Mouse (Mus musculus) CH12.LX (cell line): ENCODE data around the gene Wdr24. TPM values are rescaled to one million over a fixed set of nuclear protein-coding genes. Genes with fewer than 3 reads are reported as not detected.
A peak's percentile ranks its signal among the peaks of the same experiment; 100 is the strongest.

ENCODE experiments used
- DNase-seq: peaks from one replicate; pipeline ENCODE4 v3.0.0-alpha.2; 2013; ENCODE audit errors: extremely low read depth
- H3K27ac ChIP-seq: 2 replicates; pipeline ENCODE4 v1.5.1; 2012; ENCODE audit warnings: low read depth, mild to moderate bottlenecking, control low read depth, moderate library complexity; ENCODE audit not compliant: insufficient read depth
- H3K27me3 ChIP-seq: replicated peaks from 2 replicates; pipeline ENCODE3; 2012; ENCODE audit warnings: inconsistent platforms
- H3K36me3 ChIP-seq, 2 experiments: replicated peaks in 1 of 2; 2 replicates each; pipeline versions ENCODE3 to v1.6.1; 2012; ENCODE audit warnings: inconsistent platforms in 1 of 2, low read length in 1 of 2, mild to moderate bottlenecking in 1 of 2, mixed read lengths in 1 of 2, moderate library complexity in 1 of 2; ENCODE audit not compliant: control insufficient read depth in 1 of 2, insufficient read depth in 1 of 2
- H3K4me1 ChIP-seq, 2 experiments: 2 replicates each; pipeline ENCODE4 v1.6.1; 2012; ENCODE audit warnings: inconsistent platforms in 1 of 2, moderate library complexity in 1 of 2; ENCODE audit not compliant: insufficient read depth in 2 of 2, control insufficient read depth in 1 of 2
- H3K4me2 ChIP-seq: 2 replicates; pipeline ENCODE4 v1.6.1; 2012; ENCODE audit warnings: low read depth, mild to moderate bottlenecking, control low read depth; ENCODE audit not compliant: poor library complexity, insufficient read depth, severe bottlenecking
- H3K4me3 ChIP-seq, 3 experiments: fragments of 150-350 bp in 1 of 3; sonication (generic) in 1 of 3; replicated peaks in 1 of 3; 2 replicates each; pipeline versions ENCODE3 to v1.5.1; 2011 to 2012; ENCODE audit warnings: low read depth in 2 of 3, low read length in 2 of 3, mild to moderate bottlenecking in 2 of 3, moderate library complexity in 2 of 3, control low read depth in 1 of 3, improper control_type of control experiment in 1 of 3, inconsistent platforms in 1 of 3, mixed read lengths in 1 of 3; ENCODE audit not compliant: poor library complexity in 1 of 3
- H3K79me2 ChIP-seq: replicated peaks from 2 replicates; pipeline ENCODE4 v1.6.1; 2012; ENCODE audit warnings: mild to moderate bottlenecking, moderate library complexity; ENCODE audit not compliant: control insufficient read depth, poor library complexity, insufficient read depth, severe bottlenecking; ENCODE audit errors: extremely low read depth
- H3K9ac ChIP-seq: 2 replicates; pipeline ENCODE4 v1.6.1; 2012; ENCODE audit warnings: low read depth, mild to moderate bottlenecking, control low read depth, moderate library complexity; ENCODE audit not compliant: insufficient read depth
- H3K9me3 ChIP-seq: replicated peaks from 2 replicates; pipeline ENCODE3; 2012; ENCODE audit warnings: low read length, inconsistent platforms, mixed read lengths
- CHD2 ChIP-seq: IDR thresholded peaks from 2 replicates; pipeline ENCODE4 v1.6.1; 2011; ENCODE audit warnings: low read length, improper control_type of control experiment
- ELF1 ChIP-seq: IDR thresholded peaks from 2 replicates; pipeline ENCODE4 v1.6.1; 2014; ENCODE audit warnings: low read depth, mild to moderate bottlenecking, inconsistent platforms, low read length, improper control_type of control experiment
- ETS1 ChIP-seq: conservative IDR thresholded peaks from 2 replicates; pipeline ENCODE4 v1.6.1; 2012; ENCODE audit warnings: low read depth, mild to moderate bottlenecking, inconsistent platforms, low read length, improper control_type of control experiment, moderate library complexity
- GABPA ChIP-seq: IDR thresholded peaks from 2 replicates; pipeline ENCODE4 v1.6.1; 2012; ENCODE audit warnings: low read depth, low read length, improper control_type of control experiment, inconsistent platforms; ENCODE audit not compliant: insufficient replicate concordance
- JUN ChIP-seq: IDR thresholded peaks from 2 replicates; pipeline ENCODE4 v1.6.1; 2011; ENCODE audit warnings: low read depth, mild to moderate bottlenecking, low read length, improper control_type of control experiment, moderate library complexity; ENCODE audit not compliant: insufficient read depth
- MAFK ChIP-seq: IDR thresholded peaks from 2 replicates; pipeline ENCODE4 v1.6.1; 2011; ENCODE audit warnings: low read length, improper control_type of control experiment; ENCODE audit not compliant: insufficient replicate concordance
- MAX ChIP-seq: IDR thresholded peaks from 2 replicates; pipeline ENCODE4 v1.6.1; 2011; ENCODE audit warnings: low read length, improper control_type of control experiment
- MAZ ChIP-seq: IDR thresholded peaks from 2 replicates; pipeline ENCODE4 v1.6.1; 2012; ENCODE audit warnings: low read depth, mild to moderate bottlenecking, inconsistent platforms, low read length, improper control_type of control experiment, moderate library complexity
- MXI1 ChIP-seq: IDR thresholded peaks from 2 replicates; pipeline ENCODE4 v1.6.1; 2011; ENCODE audit warnings: mild to moderate bottlenecking, low read depth, low read length, improper control_type of control experiment
- MYC ChIP-seq: IDR thresholded peaks from 2 replicates; pipeline ENCODE4 v1.6.1; 2011; ENCODE audit warnings: low read depth, mild to moderate bottlenecking, improper control_type of control experiment, low read length
- PAX5 ChIP-seq: IDR thresholded peaks from 2 replicates; pipeline ENCODE4 v1.6.1; 2012; ENCODE audit warnings: low read length, inconsistent platforms, mixed read lengths
- POLR2A ChIP-seq: IDR thresholded peaks from 2 replicates; pipeline ENCODE4 v1.6.1; 2011; ENCODE audit warnings: low read depth, mild to moderate bottlenecking, improper control_type of control experiment, low read length
- POLR2AphosphoS2 ChIP-seq: IDR thresholded peaks from 2 replicates; pipeline ENCODE4 v1.6.1; 2011; ENCODE audit warnings: low read depth, low read length, improper control_type of control experiment
- RCOR1 ChIP-seq: conservative IDR thresholded peaks from 2 replicates; pipeline ENCODE4 v1.6.1; 2012; ENCODE audit warnings: low read depth, mild to moderate bottlenecking, inconsistent platforms, low read length, improper control_type of control experiment
- SIN3A ChIP-seq: IDR thresholded peaks from 2 replicates; pipeline ENCODE4 v1.6.1; 2012; ENCODE audit warnings: low read length, improper control_type of control experiment, inconsistent platforms
- UBTF ChIP-seq: IDR thresholded peaks from 2 replicates; pipeline ENCODE4 v1.6.1; 2012; ENCODE audit warnings: low read depth, mild to moderate bottlenecking, inconsistent platforms, low read length, improper control_type of control experiment, moderate library complexity
- USF2 ChIP-seq: conservative IDR thresholded peaks from 2 replicates; pipeline ENCODE4 v1.6.1; 2011; ENCODE audit warnings: low read depth, low read length, improper control_type of control experiment
- ZKSCAN1 ChIP-seq: IDR thresholded peaks from 2 replicates; pipeline ENCODE4 v1.6.1; 2012; ENCODE audit warnings: low read depth, inconsistent platforms, low read length, improper control_type of control experiment, borderline replicate concordance
- ZMIZ1 ChIP-seq: IDR thresholded peaks from 2 replicates; pipeline ENCODE4 v1.6.1; 2012; ENCODE audit warnings: low read depth, mild to moderate bottlenecking, inconsistent platforms, low read length, improper control_type of control experiment
- ZNF384 ChIP-seq: IDR thresholded peaks from 2 replicates; pipeline ENCODE4 v1.6.1; 2012; ENCODE audit warnings: low read depth, low read length, improper control_type of control experiment, inconsistent platforms
- dilution Hi-C: fragments of 300-500 bp; cut with MboI; formaldehyde crosslinking; loops from 2 replicates; pipeline ENCODE4 v1.14.3; 2020; ENCODE audit warnings: low sequenced_read_pairs; ENCODE audit not compliant: extremely low pct_unique_long_range_greater_than_20kb, extremely low pct_ligation_motif_present
- in situ Hi-C: fragments of 300-500 bp; cut with MboI; formaldehyde crosslinking; loops from 3 replicates; pipeline ENCODE4 v1.14.3; 2019; ENCODE audit warnings: low sequenced_read_pairs, low pct_ligation_motif_present, low pct_unique_long_range_greater_than_20kb, mixed read lengths
- polyA plus RNA-seq: library from polyadenylated mRNA; unstranded; fragments of >175 nt; gene quantifications from 2 replicates; pipeline ENCODE4 v1.2.1, GENCODE M21; 2012; ENCODE audit warnings: low read depth; ENCODE audit not compliant: insufficient read length
- total RNA-seq, 2 experiments: library from RNA; depleted of rRNA; stranded (reverse); fragments of 300-350 nt in 1 of 2; fragments of >200 nt in 1 of 2; gene quantifications; 2 replicates each; pipeline ENCODE4 v1.2.3; 2012 to 2014

Wdr24 gene
- total and polyA plus RNA-seq, 3 experiments = 20.4 to 28.6 (median 20.9) TPM

- Histone ChIP-seq H3K27ac (no peak overlapping the region), H3K27me3 (peaks cover 62% of the 10 kb centered on the region), H3K36me3 (no peaks in the 10 kb centered on the region), H3K9ac (peak overlapping the region; percentile 28; the same call in 1 of the 2 replicates), H3K4me1 (peaks cover 4 to 16% of the 10 kb centered on the region in 2 experiments; a peak in 3 of 4 replicates), H3K9me3 (no peaks in the 10 kb centered on the region), H3K79me2 (no peaks in the 10 kb centered on the region), H3K4me3 (peak overlapping the region; percentile 49 to 76 (median 51)), H3K4me2 (peak overlapping the region; percentile 79)
- dilution Hi-C loops = no loop called here
- DNase-seq = no peak
- TF ChIP-seq MAX (peak; percentile 63), ZKSCAN1 (no peak), GABPA (no peak), MYC (peak; percentile 36; the same call in 1 of the 2 replicates), RCOR1 (no peak), UBTF (0 out of 2 replicates have a peak, but pooled peaks have one; percentile 38), MXI1 (peak; percentile 82)
- in situ Hi-C loops = no loop called here
Observed at GRCm38 (mm10) chr17:25867836-25868600, 44.6 kb downstream of the Wdr24 start.

GRCm38 (mm10) chr17:25868601-25869191, 45.3 kb downstream of the Wdr24 start, which contains the start of gene Mcrip2:
Mcrip2 (minus strand) TSS chr17:25868764.
- H3K4me3 ChIP-seq = peak within 1 kb of the TSS; percentile 49 to 76 (median 51)
- TF ChIP-seq ELF1 (no peak), POLR2A (peak; percentile 59; the same call in 1 of the 2 replicates), ZKSCAN1 (no peak), CHD2 (no peak), SIN3A (peak; percentile 73; the same call in 1 of the 2 replicates)
- H3K27ac ChIP-seq = no peak within 1 kb of the TSS
- peaks cover 63% of the 10 kb centered on the region for H3K27me3 ChIP-seq
- H3K79me2 ChIP-seq = no peaks in the 10 kb centered on the region
- in situ Hi-C loops = no loop called here
- H3K36me3 ChIP-seq = no peaks in the 10 kb centered on the region
- peak within 1 kb of the TSS; percentile 79 for H3K4me2 ChIP-seq
- no peaks in the 10 kb centered on the region for H3K9me3 ChIP-seq
- dilution Hi-C loops = no loop called here
- no peak for DNase-seq
- peak within 1 kb of the TSS; percentile 28; the same call in 1 of the 2 replicates for H3K9ac ChIP-seq
- peaks cover 4 to 15% of the 10 kb centered on the region in 2 experiments; a peak in 2 of 4 replicates for H3K4me1 ChIP-seq

DNA sequence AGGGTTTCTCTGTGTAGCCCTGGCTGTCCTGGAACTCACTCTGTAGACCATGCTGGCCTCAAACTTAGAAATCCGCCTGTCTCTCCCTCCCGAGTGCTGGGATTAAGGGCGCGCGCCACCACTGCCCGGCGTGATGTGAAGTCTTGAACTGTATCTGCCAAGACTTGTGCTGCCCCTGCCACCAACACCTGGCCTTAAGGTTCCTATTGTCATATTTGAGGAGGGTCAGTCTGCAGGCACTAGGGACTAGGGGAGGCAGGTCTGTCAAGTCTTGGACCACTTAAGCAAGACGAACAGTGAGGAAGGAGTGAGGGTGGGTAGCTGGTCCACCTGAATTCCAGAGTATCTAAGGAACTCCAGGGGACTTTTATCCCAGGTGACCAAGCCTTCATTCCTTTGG, 46.1 kb downstream of the Wdr24 start:
- TF ChIP-seq PAX5 = no peak
- TF ChIP-seq ZNF384 = no peak
- TF ChIP-seq MAFK = no peak
- no peak for TF ChIP-seq JUN
- no peak for TF ChIP-seq POLR2AphosphoS2
- no peak for TF ChIP-seq MAZ
- no peak for TF ChIP-seq USF2
- TF ChIP-seq ZMIZ1 = no peak
- TF ChIP-seq UBTF = no peak
- no peak for TF ChIP-seq SIN3A
- TF ChIP-seq ETS1 = no peak

More for the DNA sequence above, 46.1 kb downstream of the Wdr24 start:
- Histone ChIP-seq H3K4me3 (no peak overlapping the region), H3K4me1 (peaks cover 6 to 21% of the 10 kb centered on the region in 2 experiments; a peak in 3 of 4 replicates), H3K36me3 (no peaks in the 10 kb centered on the region), H3K9me3 (no peaks in the 10 kb centered on the region), H3K27ac (no peak overlapping the region), H3K79me2 (no peaks in the 10 kb centered on the region), H3K4me2 (no peak overlapping the region), H3K9ac (no peak overlapping the region), H3K27me3 (peaks cover 63% of the 10 kb centered on the region)
- in situ Hi-C loops (no loop called here), dilution Hi-C loops (no loop called here)
- DNase-seq = no peak
